8 mouse cellular contexts compared by ENCODE assay signal in genomic region chr13:104177796-104178649, GRCm38 (mm10). TPM values are rescaled to one million over a fixed set of nuclear protein-coding genes. Genes with fewer than 3 reads are reported as not detected.
DNase-seq lines count a peak whose midpoint lies in the region; ATAC-seq and TF ChIP-seq lines count a peak whose summit lies in the region.

TSS of gene Trappc13 (minus strand) at chr13:104178469.

- WGBS in hindbrain, postnatal 0 days, result under 1% methylated on average over 32 of the region's 32 CpGs

- H3K27ac ChIP-seq in gastrocnemius, adult 2 months, result peak within 1 kb of the TSS; percentile 92
- H3K27ac ChIP-seq in hindbrain, postnatal 0 days, result peak within 1 kb of the TSS; percentile 84

- intact Hi-C loops in gastrocnemius, adult 2 months (cut with DNase I), result loop anchor here (5.0 kb wide), 1 partner anchor 49 kb away; the partner anchor contains the start of genes Cenpk and Ppwd1
- intact Hi-C loops in left cerebral cortex, postnatal 36 days (cut with DNase I), result no loop called here

- H3K4me2 ChIP-seq in hindbrain, postnatal 0 days (ENCODE audit: low read depth, low read length), result peak within 1 kb of the TSS; percentile 75

- no peaks in the 10 kb centered on the region for H3K9me3 ChIP-seq in hindbrain, postnatal 0 days (ENCODE audit: low read length)

- H3K9ac ChIP-seq in hindbrain, postnatal 0 days (replicated peaks; ENCODE audit: low read length), result peak within 1 kb of the TSS; percentile 89

- peak; percentile 8 to 71 for DNase-seq in spleen, postnatal 14 days (ENCODE audit: low spot score in 2 of 2)
- no peak for DNase-seq in spleen, adult 12 weeks (ENCODE audit: low spot score)
- peak; percentile 81 for DNase-seq in c-Kit-positive CD71-positive TER-119-negative erythroid progenitor cells, embryonic 14.5 days (ENCODE audit: low read depth)
- no peak for DNase-seq in gastrocnemius, adult 2 months
- peak; percentile 92 for DNase-seq in hindbrain, postnatal 0 days (ENCODE audit: low spot score)
- DNase-seq in left cerebral cortex, postnatal 36 days (ENCODE audit: low spot score in 2 of 2), result peak; percentile 81 to 88
- peak; percentile 72 for DNase-seq in urinary bladder, postnatal 25 days (ENCODE audit: low spot score)

- ATAC-seq in hindbrain, postnatal 0 days, result peak; percentile 92
- peak; percentile 64 for ATAC-seq in monocyte, adult 5-6 weeks (replicated peaks; ENCODE audit: insufficient number of reproducible peaks, low FRiP score, low TSS enrichment, poor library complexity, severe bottlenecking)

- peaks cover 5% of the 10 kb centered on the region; the same call in 1 of the 2 replicates for H3K4me1 ChIP-seq in hindbrain, postnatal 0 days (ENCODE audit: insufficient read depth, low read length)

- TF ChIP-seq CTCF in gastrocnemius, adult 2 months (IDR thresholded peaks at IDR 0.05), result no peak
- no peak for TF ChIP-seq CTCF in hindbrain, postnatal 0 days (IDR thresholded peaks at IDR 0.05; ENCODE audit: low read depth)

- H3K27me3 ChIP-seq in hindbrain, postnatal 0 days (ENCODE audit: insufficient read depth, low read length), result no peaks in the 10 kb centered on the region

- H3K4me3 ChIP-seq in gastrocnemius, adult 2 months, result peak within 1 kb of the TSS; percentile 85
- H3K4me3 ChIP-seq in hindbrain, postnatal 0 days (ENCODE audit: low read length), result peak within 1 kb of the TSS; percentile 94

- 0 out of 2 replicates have a peak, but pooled peaks cover 5% of the 10 kb centered on the region for H3K36me3 ChIP-seq in hindbrain, postnatal 0 days (ENCODE audit: insufficient read depth, low read length)

RNA-seq across cellular contexts. Expression of gene Trappc13, which starts in this region (rescaled TPM):
- 10 to 100 TPM; 31.0 to 34.1 TPM for total RNA-seq in gastrocnemius, adult 2 months (2021)
- total RNA-seq in hindbrain, postnatal 0 days (2014; rRNA removed), result 26.0 and 27.7 TPM in 2 replicates
- polyA plus RNA-seq in hindbrain, postnatal 0 days (2015; fragmentation: Nextera tagmentation; extraction: Ambion mirVana), result 41.9 and 46.6 TPM in 2 replicates
- 10 to 100 TPM; 52.0 to 55.4 TPM for total RNA-seq in left cerebral cortex, postnatal 36 days (2021)
- 32.2 to 45.7 TPM (median 37.3 TPM) in 3 replicates for total RNA-seq in monocyte, adult 5-6 weeks (2017)

Comparison
In these comparisons a context has a peak if more than half of its experiments do, and no peak if none do; other contexts are left out.
1. DNase-seq: peak in spleen, postnatal 14 days (2 of 2), c-Kit-positive CD71-positive TER-119-negative erythroid progenitor cells, embryonic 14.5 days (single experiment), hindbrain, postnatal 0 days (single experiment), left cerebral cortex, postnatal 36 days (2 of 2) and urinary bladder, postnatal 25 days (single experiment); none in spleen, adult 12 weeks (single experiment) and gastrocnemius, adult 2 months (single experiment).